Mouse (Mus musculus): Measurements from ENCODE around the gene Gmps. TPM values are rescaled to one million over a fixed set of nuclear protein-coding genes. Genes with fewer than 3 reads are reported as not detected.

Gmps gene
- total and polyA plus RNA-seq, 3 experiments, result 22.4 to 46.2 (median 38.6) TPM

DNA sequence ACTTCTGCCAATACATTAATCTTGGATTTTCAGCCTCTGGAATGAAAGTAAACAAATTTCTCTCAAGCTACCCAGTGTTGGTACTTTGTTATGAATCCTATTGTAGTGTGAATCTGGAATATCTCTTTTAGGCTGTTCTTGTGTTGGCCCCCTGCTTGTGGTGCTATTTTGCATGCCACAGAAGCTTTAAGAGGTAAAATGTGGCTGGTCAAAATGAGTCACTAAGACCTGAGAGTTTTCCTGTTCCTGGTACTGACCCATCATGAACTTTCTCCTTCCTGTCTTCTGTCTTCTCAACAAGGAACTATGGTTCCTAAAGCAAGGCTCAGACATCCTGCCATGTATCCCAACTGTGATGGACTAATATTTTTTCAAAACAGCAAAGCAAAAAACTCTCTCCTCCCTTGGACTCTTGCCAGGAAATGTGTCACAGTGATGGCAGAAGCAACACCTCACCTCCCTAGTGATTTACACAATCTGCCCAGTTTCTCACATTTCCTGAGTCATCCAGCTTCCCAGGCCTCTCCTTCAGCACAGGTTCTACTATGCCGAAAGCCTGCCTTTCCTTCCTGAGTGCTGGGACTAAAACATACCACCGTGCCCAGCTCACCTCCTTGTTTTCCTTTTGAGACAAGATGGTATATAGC lies 34.6 kb upstream of the Gmps start (continued):
- TF ChIP-seq SIN3A (IDR thresholded peaks at IDR 0.05; ENCODE audit: low read length) (no peak), NELFE (IDR thresholded peaks at IDR 0.05; ENCODE audit: low read depth, low read length) (no peak), RAD21 (IDR thresholded peaks at IDR 0.05; ENCODE audit: low read depth, low read length) (no peak), MAZ (IDR thresholded peaks at IDR 0.05; ENCODE audit: low read depth, low read length) (no peak), HCFC1 (IDR thresholded peaks at IDR 0.05; ENCODE audit: low read depth, low read length) (no peak; the same call in 1 of the 2 replicates), ZC3H11A (IDR thresholded peaks at IDR 0.05; ENCODE audit: low read depth, low read length) (no peak), PAX5 (IDR thresholded peaks at IDR 0.05; ENCODE audit: low read length) (no peak), JUN (IDR thresholded peaks at IDR 0.05; ENCODE audit: insufficient read depth, low read depth, low read length) (peak; percentile 50; the same call in 1 of the 2 replicates), JUND (conservative IDR thresholded peaks at IDR 0.05; ENCODE audit: low read depth, low read length) (peak; percentile 86), BHLHE40 (IDR thresholded peaks at IDR 0.05; ENCODE audit: low read depth, low read length) (peak; percentile 49), CHD1 (IDR thresholded peaks at IDR 0.05; ENCODE audit: low read depth, low read length) (no peak), NRF1 (IDR thresholded peaks at IDR 0.05; ENCODE audit: low read depth, low read length) (no peak), POLR2AphosphoS2 (IDR thresholded peaks at IDR 0.05; ENCODE audit: low read depth, low read length) (no peak), TBP (conservative IDR thresholded peaks at IDR 0.05; ENCODE audit: low read depth, low read length) (no peak), MYC (IDR thresholded peaks at IDR 0.05; ENCODE audit: low read depth, low read length) (no peak), KAT2A (IDR thresholded peaks at IDR 0.05; ENCODE audit: insufficient replicate concordance, low read length) (no peak), MXI1 (IDR thresholded peaks at IDR 0.05; ENCODE audit: low read depth, low read length) (no peak)

GRCm38 (mm10) chr3:63949837-63950236 lies 26.1 kb upstream of the Gmps start:
- Histone ChIP-seq H3K27me3 (replicated peaks) (no peaks in the 10 kb centered on the region), H3K27ac (ENCODE audit: insufficient read depth, low read depth) (no peak overlapping the region), H3K9ac (ENCODE audit: insufficient read depth, low read depth) (no peak overlapping the region), H3K4me1 (ENCODE audit: control insufficient read depth in 1 of 2, insufficient read depth in 2 of 2) (no peaks in the 10 kb centered on the region), H3K4me2 (ENCODE audit: insufficient read depth, low read depth, poor library complexity, severe bottlenecking) (no peak overlapping the region), H3K79me2 (replicated peaks; ENCODE audit: control insufficient read depth, extremely low read depth, insufficient read depth, poor library complexity, severe bottlenecking) (0 out of 2 replicates have a peak, but pooled peaks cover 2% of the 10 kb centered on the region), H3K4me3 (replicated peaks in 1 of 3; ENCODE audit: low read depth in 2 of 3, low read length in 2 of 3, poor library complexity in 1 of 3) (no peak overlapping the region), H3K9me3 (replicated peaks; ENCODE audit: low read length) (no peaks in the 10 kb centered on the region), H3K36me3 (replicated peaks in 1 of 2; ENCODE audit: control insufficient read depth in 1 of 2, insufficient read depth in 1 of 2, low read length in 1 of 2) (peaks cover 6 to 35% of the 10 kb centered on the region in 2 experiments)
- dilution Hi-C loops (cut with MboI; ENCODE audit: extremely low pct_ligation_motif_present, extremely low pct_unique_long_range_greater_than_20kb, low sequenced_read_pairs), result no loop called here
- TF ChIP-seq MXI1 (IDR thresholded peaks at IDR 0.05; ENCODE audit: low read depth, low read length), result no peak
- in situ Hi-C loops (cut with MboI; ENCODE audit: low pct_ligation_motif_present, low pct_unique_long_range_greater_than_20kb, low sequenced_read_pairs), result no loop called here
- no peak for DNase-seq (ENCODE audit: extremely low read depth)

All from CH12.LX (cell line).